Mouse (Mus musculus) lung, postnatal 0 days (tissue): ENCODE measurements around the gene Cyren.

Experiments used
- CTCF ChIP-seq: IDR thresholded peaks from 2 replicates; pipeline ENCODE4 v1.5.1; 2016; ENCODE audit warnings: antibody characterized with exemption, mild to moderate bottlenecking
- EP300 ChIP-seq: IDR thresholded peaks from 2 replicates; pipeline ENCODE4 v1.6.1; 2016; ENCODE audit warnings: antibody characterized with exemption, mild to moderate bottlenecking, control low read depth

DNA sequence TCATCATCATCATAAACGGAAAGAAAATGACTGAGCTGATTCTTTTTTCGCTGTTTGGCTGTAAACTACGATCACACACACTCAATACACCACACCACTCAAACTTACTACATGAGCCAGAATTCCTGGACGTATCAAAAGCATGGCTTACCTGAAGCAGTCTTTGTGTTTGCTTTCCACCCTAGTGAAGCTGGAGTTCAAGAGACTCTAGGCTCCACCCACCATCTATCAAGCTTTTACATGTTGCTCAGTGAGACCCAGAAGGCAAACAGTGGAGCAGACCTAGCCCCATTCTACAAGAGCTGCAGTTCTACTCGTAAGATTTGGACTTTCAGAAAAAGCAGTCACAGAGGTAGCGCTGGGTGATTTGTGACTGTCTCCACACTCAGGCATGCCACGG lies 24.7 kb upstream of the Cyren start:
- TF ChIP-seq EP300 (no peak), CTCF (no peak)
